Mouse (Mus musculus): ENCODE measurements at regions not wholly inside any gene's neighbourhood (a gene's known extent, or its start where the extent isn't known, plus 50 kb on each side); places are given as distances from the start of the nearest gene placed in this dataset.

- TF ChIP-seq CTCF (IDR thresholded peaks at IDR 0.05; ENCODE audit: low read depth) (no peak), EP300 (IDR thresholded peaks at IDR 0.05; ENCODE audit: low read depth) (no peak)
Observed at GRCm38 (mm10) chr9:68466671-68467070, 186.9 kb upstream of the Rora start.

Measured in liver, embryonic 14.5 days (tissue).